Mouse (Mus musculus) brown adipose tissue, adult 24 weeks (tissue): ENCODE results near the gene Wdcp. TPM values are rescaled to one million over a fixed set of nuclear protein-coding genes. Genes with fewer than 3 reads are reported as not detected.

Experiments used
- H3K27ac ChIP-seq: fragments of 200-500 bp; replicated peaks from 2 replicates; pipeline ENCODE4 v1.5.1; 2012; ENCODE audit warnings: low read depth, mild to moderate bottlenecking, low read length
- H3K4me1 ChIP-seq: fragments of 200-500 bp; 2 replicates; pipeline ENCODE4 v1.6.1; 2012; ENCODE audit warnings: low read length, mixed read lengths; ENCODE audit not compliant: control insufficient read depth, insufficient read depth, insufficient read length
- H3K4me3 ChIP-seq: fragments of 200-500 bp; 2 replicates; pipeline ENCODE4 v1.5.1; 2012; ENCODE audit warnings: low read depth, mild to moderate bottlenecking, low read length, moderate library complexity; ENCODE audit not compliant: insufficient read depth
- polyA plus RNA-seq: library from polyadenylated mRNA; stranded (reverse); fragments of >200 nt; gene quantifications from 2 replicates; pipeline ENCODE4 v1.2.4, GENCODE M21; 2012; ENCODE audit not compliant: missing spikeins, insufficient read depth, insufficient read length

Gene Wdcp
- polyA plus RNA-seq, 1 experiment = 6.3 TPM

DNA sequence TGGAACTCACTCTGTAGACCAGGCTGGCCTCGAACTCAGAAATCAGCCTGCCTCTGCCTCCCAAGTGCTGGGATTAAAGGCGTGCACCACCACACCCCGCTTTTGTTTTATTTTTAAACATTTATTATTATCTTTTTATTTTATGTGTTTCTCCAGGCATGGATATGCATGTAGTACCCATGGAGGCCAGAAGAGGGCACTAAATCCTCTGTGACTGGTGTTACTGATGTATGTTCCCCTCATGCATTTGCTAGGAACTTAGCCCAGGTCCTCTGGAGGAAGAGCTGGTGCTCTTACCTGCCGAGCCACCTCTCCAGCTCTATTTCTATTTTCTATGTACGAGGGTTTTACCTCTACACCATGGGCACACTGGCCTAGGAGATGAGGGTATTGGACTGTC, 13.1 kb downstream of the Wdcp start:
- H3K4me1 ChIP-seq = no peaks in the 10 kb centered on the region
- no peak overlapping the region for H3K27ac ChIP-seq
- H3K4me3 ChIP-seq = no peak overlapping the region

- Histone ChIP-seq H3K27ac (no peak overlapping the region), H3K4me1 (no peaks in the 10 kb centered on the region), H3K4me3 (no peak overlapping the region)
Measured at GRCm38 (mm10) chr12:4856834-4857233, 13.7 kb downstream of the Wdcp start.

- H3K4me1 ChIP-seq = no peaks in the 10 kb centered on the region
- H3K27ac ChIP-seq = no peak overlapping the region
- H3K4me3 ChIP-seq = no peak overlapping the region
Measured at GRCm38 (mm10) chr12:4859241-4859914, 16.3 kb downstream of the Wdcp start.

DNA sequence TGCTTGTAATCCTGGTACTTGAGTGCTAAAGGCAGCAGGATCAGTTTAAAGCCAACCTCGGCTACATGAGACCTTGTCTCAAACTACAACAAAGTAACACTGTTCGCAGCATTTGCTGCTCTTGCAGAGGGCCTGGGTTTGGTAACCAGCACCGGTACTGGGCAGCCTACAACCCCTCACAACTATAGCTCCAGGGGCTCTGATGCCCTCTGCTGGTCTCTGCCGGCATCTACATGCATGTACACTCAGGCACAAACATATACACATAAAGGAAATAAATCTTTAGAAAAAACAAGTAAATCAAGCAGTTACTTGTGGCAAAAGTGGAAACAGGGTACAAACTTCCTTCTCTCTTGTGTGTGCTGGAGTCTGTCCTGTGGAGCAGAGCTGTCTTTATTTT, 19.6 kb downstream of the Wdcp start:
- Histone ChIP-seq H3K27ac (no peak overlapping the region), H3K4me1 (no peaks in the 10 kb centered on the region), H3K4me3 (no peak overlapping the region)

DNA sequence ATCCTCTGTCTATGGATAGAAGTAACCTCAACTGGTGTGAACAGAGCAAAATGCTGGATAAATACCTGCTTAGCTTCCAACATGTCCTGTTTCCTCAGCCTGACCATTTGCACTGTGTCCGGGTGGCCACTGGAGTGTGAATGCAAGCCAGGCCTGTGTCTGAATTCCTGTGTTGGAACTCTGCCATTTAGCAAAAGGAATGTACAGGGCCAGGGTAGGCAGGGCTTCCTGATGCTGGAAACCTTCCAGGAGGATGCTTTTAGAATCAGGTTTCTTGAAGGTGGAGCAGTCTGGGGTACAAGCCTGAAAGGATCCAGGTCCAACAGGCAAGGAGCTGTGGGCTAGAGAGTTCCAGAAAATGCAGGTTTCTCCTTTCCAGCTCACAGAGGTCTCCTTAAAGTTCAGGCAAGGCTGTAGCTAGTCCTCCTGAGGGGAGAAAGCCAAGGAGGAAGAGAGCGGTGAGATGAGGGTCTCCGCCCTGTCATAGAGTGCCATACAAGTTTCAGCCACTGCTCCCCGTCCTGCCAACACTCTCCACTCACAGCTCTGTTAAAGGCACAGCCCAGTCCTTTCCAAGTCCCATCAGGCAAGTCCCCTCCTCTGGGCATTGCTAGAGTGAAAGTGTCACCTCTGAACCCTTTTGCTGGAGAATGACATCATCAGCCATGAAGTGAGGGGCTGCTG, 20.7 kb downstream of the Wdcp start:
- H3K4me1 ChIP-seq = no peaks in the 10 kb centered on the region
- no peak overlapping the region for H3K27ac ChIP-seq
- no peak overlapping the region for H3K4me3 ChIP-seq

- Histone ChIP-seq H3K4me3 (no peak overlapping the region), H3K4me1 (no peaks in the 10 kb centered on the region), H3K27ac (no peak overlapping the region)
Measured at GRCm38 (mm10) chr12:4864338-4864690, 21.2 kb downstream of the Wdcp start.

DNA sequence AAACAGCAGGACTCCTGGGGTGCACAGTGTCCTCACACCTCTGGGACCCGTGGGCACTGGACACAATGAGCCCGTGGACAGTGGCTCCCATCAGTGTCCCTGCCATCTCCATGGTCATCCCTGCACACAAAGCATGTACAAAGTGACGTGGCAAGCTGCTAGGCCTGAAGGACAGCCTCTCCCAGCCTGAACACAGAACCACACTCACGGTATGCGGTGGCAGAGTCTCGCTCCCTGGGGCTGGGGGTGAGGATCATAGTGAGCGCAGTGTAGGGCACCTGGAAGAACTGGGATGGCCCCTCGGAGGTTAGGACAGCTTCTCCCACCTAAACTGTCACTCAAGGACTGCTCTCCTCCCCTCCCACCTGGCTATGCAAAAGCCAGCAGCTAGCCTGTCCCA, 25.8 kb downstream of the Wdcp start:
- H3K4me1 ChIP-seq = no peaks in the 10 kb centered on the region
- H3K27ac ChIP-seq = no peak overlapping the region
- no peak overlapping the region for H3K4me3 ChIP-seq

DNA sequence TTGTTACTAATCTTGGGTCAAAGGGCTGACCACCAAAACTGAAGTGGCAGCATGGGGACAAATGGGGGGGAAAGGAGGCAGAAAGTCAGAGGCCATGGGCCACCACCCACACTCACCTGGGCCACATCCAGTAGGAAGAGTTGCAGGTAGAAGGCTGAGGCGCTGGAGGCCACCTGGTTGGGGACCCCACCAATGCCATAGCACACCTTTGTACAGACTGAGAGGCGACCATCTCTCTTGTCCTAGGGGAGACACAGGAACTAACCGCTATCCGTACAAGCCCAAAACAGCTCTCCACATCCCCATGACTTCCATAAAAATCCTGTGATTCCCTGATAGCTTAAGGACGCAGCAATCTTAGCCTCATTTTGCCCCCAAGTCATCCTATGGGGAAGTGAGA, 28.2 kb downstream of the Wdcp start:
- Histone ChIP-seq H3K27ac (no peak overlapping the region), H3K4me3 (no peak overlapping the region), H3K4me1 (no peaks in the 10 kb centered on the region)

GRCm38 (mm10) chr12:4872273-4872672, 29.2 kb downstream of the Wdcp start:
- Histone ChIP-seq H3K4me3 (no peak overlapping the region), H3K27ac (no peak overlapping the region)

GRCm38 (mm10) chr12:4872983-4873477, 29.9 kb downstream of the Wdcp start:
- Histone ChIP-seq H3K27ac (no peak overlapping the region), H3K4me3 (no peak overlapping the region), H3K4me1 (no peaks in the 10 kb centered on the region)

More at GRCm38 (mm10) chr12:4872273-4872672, 29.2 kb downstream of the Wdcp start:
- H3K4me1 ChIP-seq = no peaks in the 10 kb centered on the region

DNA sequence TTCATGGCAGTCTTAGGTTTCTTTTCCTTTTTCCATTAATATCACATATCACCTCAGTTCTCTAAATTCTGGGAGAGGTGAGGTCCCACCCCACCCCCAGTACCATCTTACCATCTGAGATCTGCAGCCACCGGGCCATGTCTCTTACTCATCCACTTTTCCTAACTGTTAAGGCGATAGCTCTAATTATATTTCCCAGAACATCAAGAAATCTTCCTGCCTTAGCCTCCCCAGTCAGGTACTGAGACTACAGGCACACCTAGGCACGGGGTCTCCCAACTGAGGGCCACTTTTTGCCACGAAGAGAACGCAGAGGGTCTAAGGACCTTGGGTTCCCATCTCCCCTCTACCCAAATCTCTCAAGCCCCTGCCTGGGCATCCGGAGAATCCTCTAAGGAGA, 30.4 kb downstream of the Wdcp start:
- Histone ChIP-seq H3K27ac (no peak overlapping the region), H3K4me3 (no peak overlapping the region), H3K4me1 (no peaks in the 10 kb centered on the region)

- H3K4me3 ChIP-seq = peak within 1 kb of the TSS; percentile 32; the same call in 1 of the 2 replicates
- no peak within 1 kb of the TSS for H3K27ac ChIP-seq
- H3K4me1 ChIP-seq = no peaks in the 10 kb centered on the region
Measured at GRCm38 (mm10) chr12:4874161-4874927, 31.2 kb downstream of the Wdcp start, which contains the start of gene Mfsd2b. TSS of gene Mfsd2b (minus strand) at chr12:4874359.

DNA sequence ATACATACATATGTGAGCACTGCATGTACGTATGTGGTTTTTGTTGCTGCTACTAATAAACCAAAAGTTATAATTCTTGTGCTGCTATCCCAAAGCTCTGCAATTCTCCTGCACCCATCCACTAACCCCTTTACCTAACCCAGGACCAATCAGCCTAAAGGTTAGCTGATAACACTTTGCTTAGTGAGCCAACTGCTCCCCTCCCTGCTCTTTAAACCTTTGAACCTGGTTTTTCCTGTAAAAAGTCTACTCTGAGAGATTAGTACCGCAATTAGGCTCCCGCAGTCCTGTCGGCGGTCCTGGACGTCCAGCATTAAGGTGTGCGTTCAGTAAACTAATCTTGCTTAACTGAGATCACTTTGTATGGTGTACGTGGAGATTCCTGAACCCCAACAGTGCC, 32.5 kb downstream of the Wdcp start:
- Histone ChIP-seq H3K27ac (no peak overlapping the region), H3K4me3 (no peak overlapping the region), H3K4me1 (no peaks in the 10 kb centered on the region)

DNA sequence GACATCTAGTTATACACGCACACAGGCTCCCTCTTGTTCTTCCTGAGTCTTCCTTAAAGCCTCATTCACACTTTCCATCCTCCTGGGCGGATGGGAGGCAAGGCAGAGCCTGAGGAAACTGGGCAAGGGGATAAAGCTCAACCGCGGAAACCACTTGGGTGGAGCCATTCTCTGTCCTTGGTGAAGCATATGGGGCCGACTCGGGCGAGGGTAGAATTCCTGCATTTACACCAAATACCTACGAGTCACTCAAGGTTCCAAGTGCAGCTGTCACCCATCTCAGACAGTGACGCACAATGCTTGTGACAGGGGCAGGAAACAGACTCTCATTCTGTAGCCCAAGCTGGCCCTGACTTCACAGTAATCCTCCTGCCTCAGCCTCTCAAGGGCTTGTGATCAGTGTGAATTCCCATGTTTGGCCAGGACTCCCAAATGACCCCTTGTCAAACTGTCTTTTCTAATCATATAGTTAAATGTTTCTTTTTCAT, 35.2 kb downstream of the Wdcp start:
- Histone ChIP-seq H3K4me3 (no peak overlapping the region), H3K4me1 (no peaks in the 10 kb centered on the region), H3K27ac (no peak overlapping the region)

- H3K27ac ChIP-seq = no peak overlapping the region
- H3K4me1 ChIP-seq = no peaks in the 10 kb centered on the region
Measured at GRCm38 (mm10) chr12:4879048-4879447, 35.9 kb downstream of the Wdcp start.

More at GRCm38 (mm10) chr12:4879048-4879447, 35.9 kb downstream of the Wdcp start:
- no peak overlapping the region for H3K4me3 ChIP-seq
